Mouse (Mus musculus): ENCODE data around the gene Gpr26. TPM values are rescaled to one million over a fixed set of nuclear protein-coding genes. Genes with fewer than 3 reads are reported as not detected.

The Gpr26 gene
- polyA plus RNA-seq (2012; rRNA removed) (0.01 TPM in 1 of 2 replicates, not detected in the other), polyA plus RNA-seq (2014; fragmentation: Nextera tagmentation; extraction: Ambion mirVana) (not detected in 2 replicates)

DNA sequence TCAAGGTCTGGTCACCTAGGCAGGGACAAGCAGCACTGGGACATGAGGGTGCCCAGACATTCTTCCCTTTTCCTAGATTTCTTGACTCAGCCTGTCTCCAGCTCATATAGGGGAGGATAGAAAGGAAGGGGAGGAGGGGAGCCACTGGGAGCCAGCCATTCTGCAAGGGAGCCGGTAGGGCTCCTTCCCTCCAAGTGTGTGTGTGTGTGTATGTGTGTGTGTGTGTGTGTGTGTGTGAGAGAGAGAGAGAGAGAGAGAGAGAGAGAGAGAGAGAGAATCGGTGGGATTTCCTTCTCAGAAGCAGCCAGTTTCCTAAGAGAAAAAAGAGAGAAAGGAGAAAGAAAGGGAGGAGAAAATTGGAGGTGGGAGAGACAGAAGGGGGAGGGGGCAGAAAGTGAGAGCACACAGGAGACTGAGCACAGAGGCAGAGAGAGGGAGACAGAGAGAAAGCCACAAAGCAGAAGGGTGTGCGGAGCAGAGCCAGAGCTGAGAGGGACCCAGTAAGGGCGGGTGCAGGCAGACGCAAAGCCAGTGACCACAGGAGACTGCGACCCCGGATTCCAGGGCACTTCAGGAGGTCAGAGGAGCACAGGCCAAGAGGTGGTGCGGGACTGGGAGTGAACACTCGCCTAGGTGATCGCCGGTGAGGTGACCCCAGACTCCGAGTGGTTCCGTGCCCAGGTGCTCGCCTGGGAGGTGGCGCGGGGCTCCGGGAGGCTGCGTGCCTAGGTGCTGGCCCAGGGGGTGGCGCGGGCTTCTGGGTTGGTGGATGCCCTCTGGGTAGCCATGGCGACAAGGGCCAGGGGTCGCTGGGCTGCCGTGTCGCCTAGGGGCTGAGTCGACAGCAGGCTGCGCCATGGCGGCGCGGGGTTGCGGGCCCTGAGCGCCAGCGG lies at the start of gene Gpr26:
Gpr26 (plus strand) TSS at position 438 of the 893 bp plus-strand sequence.
- DNase-seq (ENCODE audit: low read depth in 3 of 3, low spot score in 3 of 3), result no peak
- Histone ChIP-seq H3K9ac (replicated peaks) (no peak within 1 kb of the TSS), H3K4me1 (replicated peaks; ENCODE audit: control insufficient read depth in 2 of 2, insufficient read depth in 2 of 2, low read length in 1 of 2) (no peaks in the 10 kb centered on the region), H3K4me3 (ENCODE audit: insufficient read depth in 1 of 2, low read depth in 2 of 2, low read length in 2 of 2) (no peak within 1 kb of the TSS), H3K9me3 (ENCODE audit: control insufficient read depth, low read length) (no peaks in the 10 kb centered on the region), H3K36me3 (replicated peaks; ENCODE audit: control insufficient read depth, insufficient read depth, low read depth) (no peaks in the 10 kb centered on the region), H3K27me3 (ENCODE audit: control insufficient read depth, insufficient read depth, low read length) (peaks cover 13% of the 10 kb centered on the region), H3K27ac (no peak within 1 kb of the TSS), H3K4me2 (ENCODE audit: low read depth) (no peak within 1 kb of the TSS)
- ATAC-seq (ENCODE audit: insufficient read depth), result no peak
- WGBS (ENCODE audit: insufficient replicate concordance), result 6% methylated on average over 26 of the region's 32 CpGs
- TF ChIP-seq CTCF (IDR thresholded peaks at IDR 0.05; ENCODE audit: low read depth), result no peak
- no peak for TF ChIP-seq EP300 (IDR thresholded peaks at IDR 0.05; ENCODE audit: low read depth)

GRCm38 (mm10) chr7:131917384-131917783 lies 48.9 kb upstream of the Gpr26 start:
- Histone ChIP-seq H3K4me3 (ENCODE audit: insufficient read depth in 1 of 2, low read depth in 2 of 2, low read length in 2 of 2) (no peak overlapping the region), H3K4me2 (ENCODE audit: low read depth) (no peak overlapping the region), H3K9me3 (ENCODE audit: control insufficient read depth, low read length) (no peaks in the 10 kb centered on the region), H3K36me3 (replicated peaks; ENCODE audit: control insufficient read depth, insufficient read depth, low read depth) (no peaks in the 10 kb centered on the region), H3K9ac (replicated peaks) (no peak overlapping the region), H3K4me1 (replicated peaks; ENCODE audit: control insufficient read depth in 2 of 2, insufficient read depth in 2 of 2, low read length in 1 of 2) (no peaks in the 10 kb centered on the region), H3K27me3 (ENCODE audit: control insufficient read depth, insufficient read depth, low read length) (no peaks in the 10 kb centered on the region), H3K27ac (no peak overlapping the region)
- 34% methylated on average over 7 of the region's 7 CpGs for WGBS (ENCODE audit: insufficient replicate concordance)
- TF ChIP-seq EP300 (IDR thresholded peaks at IDR 0.05; ENCODE audit: low read depth) (no peak), CTCF (IDR thresholded peaks at IDR 0.05; ENCODE audit: low read depth) (no peak)
- no peak for ATAC-seq (ENCODE audit: insufficient read depth)
- no peak for DNase-seq (ENCODE audit: low read depth in 3 of 3, low spot score in 3 of 3)

DNA sequence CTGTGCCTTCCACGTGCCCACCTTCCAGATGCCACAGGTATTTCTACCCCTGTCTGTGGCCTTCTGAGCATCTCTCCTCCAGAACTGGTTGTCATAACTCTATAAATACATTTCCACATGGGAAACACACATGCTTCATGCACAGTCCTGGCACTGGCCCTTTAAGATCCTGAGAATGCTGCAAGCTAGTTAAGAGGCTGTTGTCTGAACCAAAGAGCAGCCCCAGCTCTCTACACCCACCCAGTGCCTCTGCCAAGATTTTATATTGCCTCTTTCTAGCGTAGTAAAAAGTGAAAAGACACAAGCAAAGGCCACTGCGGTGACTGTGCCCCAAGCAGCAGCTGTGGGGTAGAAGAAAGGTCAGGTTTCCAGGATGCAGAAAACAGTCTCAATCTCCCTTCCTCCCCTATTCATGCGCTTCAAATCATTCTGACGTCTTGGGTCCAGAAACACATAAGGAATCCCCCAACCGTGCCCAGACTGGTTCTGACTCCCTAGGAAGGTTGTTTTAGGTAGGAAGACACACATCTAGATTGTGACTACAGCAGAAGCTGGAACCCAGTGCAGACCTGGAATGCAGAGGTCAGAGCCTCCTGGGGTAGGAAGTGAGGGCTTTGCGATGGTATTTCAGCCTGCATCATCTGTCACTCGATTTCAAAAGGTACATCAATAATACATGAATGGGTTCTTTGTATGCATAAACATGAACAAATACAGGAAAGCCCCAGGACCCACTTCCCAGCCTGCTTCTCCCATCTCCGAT lies 38.8 kb upstream of the Gpr26 start:
- DNase-seq (ENCODE audit: low read depth in 3 of 3, low spot score in 3 of 3) (no peak), ATAC-seq (ENCODE audit: insufficient read depth) (no peak)
- H3K27ac ChIP-seq, result no peak overlapping the region
- no peaks in the 10 kb centered on the region for H3K36me3 ChIP-seq (replicated peaks; ENCODE audit: control insufficient read depth, insufficient read depth, low read depth)
- TF ChIP-seq EP300 (IDR thresholded peaks at IDR 0.05; ENCODE audit: low read depth) (no peak), CTCF (IDR thresholded peaks at IDR 0.05; ENCODE audit: low read depth) (no peak)
- H3K9me3 ChIP-seq (ENCODE audit: control insufficient read depth, low read length), result no peaks in the 10 kb centered on the region
- no peaks in the 10 kb centered on the region for H3K4me1 ChIP-seq (replicated peaks; ENCODE audit: control insufficient read depth in 2 of 2, insufficient read depth in 2 of 2, low read length in 1 of 2)
- H3K4me3 ChIP-seq (ENCODE audit: insufficient read depth in 1 of 2, low read depth in 2 of 2, low read length in 2 of 2), result no peak overlapping the region
- H3K4me2 ChIP-seq (ENCODE audit: low read depth), result no peak overlapping the region
- no peak overlapping the region for H3K9ac ChIP-seq (replicated peaks)
- 50% methylated on average over 9 of the region's 9 CpGs for WGBS (ENCODE audit: insufficient replicate concordance)
- H3K27me3 ChIP-seq (ENCODE audit: control insufficient read depth, insufficient read depth, low read length), result no peaks in the 10 kb centered on the region

DNA sequence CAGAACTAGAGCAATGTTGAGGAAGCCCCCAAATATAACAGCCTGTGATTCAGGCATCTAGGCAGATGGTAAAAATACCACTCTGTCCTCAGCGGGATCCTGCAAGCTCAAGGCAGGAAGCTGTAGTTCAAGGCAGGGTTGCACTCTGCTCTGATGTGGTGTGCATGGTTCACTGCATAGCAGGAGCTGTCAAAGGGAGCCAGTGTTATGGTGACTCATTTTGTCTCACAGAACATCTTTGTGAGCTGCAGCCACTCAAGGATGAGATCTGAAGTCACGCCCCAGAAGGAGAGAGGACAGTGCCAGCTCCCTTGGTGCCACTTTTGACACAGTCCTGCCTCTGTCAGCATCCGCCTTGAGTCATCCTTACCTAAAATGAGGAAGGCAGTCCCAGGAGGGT lies 28.6 kb upstream of the Gpr26 start:
- H3K4me2 ChIP-seq (ENCODE audit: low read depth), result no peak overlapping the region
- WGBS (ENCODE audit: insufficient replicate concordance), result 70% methylated on average over 3 of the region's 3 CpGs
- H3K27ac ChIP-seq, result no peak overlapping the region
- TF ChIP-seq EP300 (IDR thresholded peaks at IDR 0.05; ENCODE audit: low read depth) (no peak), CTCF (IDR thresholded peaks at IDR 0.05; ENCODE audit: low read depth) (no peak)
- H3K9me3 ChIP-seq (ENCODE audit: control insufficient read depth, low read length), result no peaks in the 10 kb centered on the region
- DNase-seq (ENCODE audit: low read depth in 3 of 3, low spot score in 3 of 3) (no peak), ATAC-seq (ENCODE audit: insufficient read depth) (no peak)
- no peak overlapping the region for H3K4me3 ChIP-seq (ENCODE audit: insufficient read depth in 1 of 2, low read depth in 2 of 2, low read length in 2 of 2)
- H3K36me3 ChIP-seq (replicated peaks; ENCODE audit: control insufficient read depth, insufficient read depth, low read depth), result no peaks in the 10 kb centered on the region
- H3K27me3 ChIP-seq (ENCODE audit: control insufficient read depth, insufficient read depth, low read length), result no peaks in the 10 kb centered on the region
- no peaks in the 10 kb centered on the region for H3K4me1 ChIP-seq (replicated peaks; ENCODE audit: control insufficient read depth in 2 of 2, insufficient read depth in 2 of 2, low read length in 1 of 2)
- H3K9ac ChIP-seq (replicated peaks), result no peak overlapping the region

DNA sequence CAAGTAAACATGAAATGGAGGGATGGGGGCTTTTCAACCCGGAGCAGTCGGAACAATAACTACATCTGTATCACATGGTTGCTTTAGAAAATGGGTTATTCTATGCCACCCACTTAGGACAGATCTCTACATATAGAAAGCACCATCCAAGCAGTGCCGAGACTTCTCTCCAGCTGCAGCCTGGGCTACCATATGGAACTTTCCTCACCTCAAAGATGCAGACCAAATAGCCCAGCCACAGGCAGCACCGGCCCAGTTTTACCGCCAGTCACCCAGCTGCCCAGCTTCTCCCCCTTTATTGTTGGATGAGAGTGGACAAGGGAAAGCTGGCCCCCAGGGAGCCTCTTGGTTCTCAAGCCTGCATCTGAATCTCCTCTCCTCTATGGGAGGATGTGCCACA lies 15.1 kb upstream of the Gpr26 start:
- Histone ChIP-seq H3K36me3 (replicated peaks; ENCODE audit: control insufficient read depth, insufficient read depth, low read depth) (no peaks in the 10 kb centered on the region), H3K4me3 (ENCODE audit: insufficient read depth in 1 of 2, low read depth in 2 of 2, low read length in 2 of 2) (no peak overlapping the region), H3K9me3 (ENCODE audit: control insufficient read depth, low read length) (no peaks in the 10 kb centered on the region), H3K4me1 (replicated peaks; ENCODE audit: control insufficient read depth in 2 of 2, insufficient read depth in 2 of 2, low read length in 1 of 2) (no peaks in the 10 kb centered on the region), H3K27ac (no peak overlapping the region), H3K27me3 (ENCODE audit: control insufficient read depth, insufficient read depth, low read length) (no peaks in the 10 kb centered on the region), H3K9ac (replicated peaks) (no peak overlapping the region), H3K4me2 (ENCODE audit: low read depth) (no peak overlapping the region)
- WGBS (ENCODE audit: insufficient replicate concordance), result 66% methylated on average over 5 of the region's 5 CpGs
- ATAC-seq (ENCODE audit: insufficient read depth) (no peak), DNase-seq (ENCODE audit: low read depth in 3 of 3, low spot score in 3 of 3) (no peak)
- TF ChIP-seq EP300 (IDR thresholded peaks at IDR 0.05; ENCODE audit: low read depth), result no peak
- no peak for TF ChIP-seq CTCF (IDR thresholded peaks at IDR 0.05; ENCODE audit: low read depth)
